Mouse (Mus musculus) cerebellum, adult 2 months (tissue): ENCODE measurements at regions not wholly inside any gene's neighbourhood (a gene's known extent, or its start where the extent isn't known, plus 50 kb on each side); places are given as distances from the start of the nearest gene placed in this dataset.

ENCODE experiments used
- CTCF ChIP-seq: fragments of 200-500 bp; IDR thresholded peaks from 2 replicates; pipeline ENCODE4 v1.5.1; 2011; ENCODE audit warnings: low read depth, mild to moderate bottlenecking, control low read depth, low read length, moderate library complexity, borderline replicate concordance; ENCODE audit not compliant: insufficient read depth
- POLR2A ChIP-seq: fragments of 200-500 bp; IDR thresholded peaks from 2 replicates; pipeline ENCODE4 v1.6.1; 2011; ENCODE audit warnings: low read length, control low read depth, borderline replicate concordance; ENCODE audit not compliant: insufficient read depth

GRCm38 (mm10) chr8:42157006-42157405 is 740.1 kb upstream of the Frg1 start:
- no peak for TF ChIP-seq CTCF
- TF ChIP-seq POLR2A, result no peak
